Mouse (Mus musculus): ENCODE measurements around the gene Adh1. TPM values are rescaled to one million over a fixed set of nuclear protein-coding genes. Genes with fewer than 3 reads are reported as not detected.

Adh1 gene
- polyA plus RNA-seq, 1 experiment, result not detected

DNA sequence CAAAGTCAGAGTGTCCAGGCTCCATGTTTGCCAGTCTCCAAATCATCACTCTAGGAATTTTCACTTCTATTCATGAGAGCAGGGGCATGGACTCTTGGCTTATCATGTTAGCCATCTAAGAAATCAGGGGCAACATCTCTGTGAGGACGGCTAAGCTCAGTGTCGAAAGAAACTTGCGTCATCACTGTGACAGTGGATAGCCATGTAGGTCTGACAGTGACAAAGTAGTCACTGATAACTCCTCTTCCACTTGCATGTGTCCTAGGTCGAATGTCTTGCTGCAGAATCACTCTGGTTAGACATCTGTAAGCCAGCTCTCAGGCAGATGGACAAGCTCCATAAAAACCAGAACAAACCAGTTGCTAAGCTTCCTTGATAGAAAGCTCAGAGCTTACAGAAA lies 1.8 kb downstream of the Adh1 start:
- Histone ChIP-seq H3K36me3 (ENCODE audit: control insufficient read depth, insufficient read depth) (no peaks in the 10 kb centered on the region), H3K79me2 (ENCODE audit: control insufficient read depth, insufficient read depth) (no peaks in the 10 kb centered on the region), H3ac (ENCODE audit: control insufficient read depth, insufficient read length) (no peak overlapping the region), H3K4me2 (ENCODE audit: low read depth) (no peak overlapping the region), H3K27me3 (ENCODE audit: control insufficient read depth, insufficient read depth, insufficient read length) (no peaks in the 10 kb centered on the region), H3K4me3 (no peak overlapping the region)
- no peak for TF ChIP-seq TCF3 (IDR thresholded peaks at IDR 0.05; ENCODE audit: insufficient read length, low read depth)
- TF ChIP-seq MAX (IDR thresholded peaks at IDR 0.05; ENCODE audit: low read depth), result no peak
- TF ChIP-seq USF1 (IDR thresholded peaks at IDR 0.05; ENCODE audit: low read depth), result no peak
- no peak for TF ChIP-seq CEBPB (IDR thresholded peaks at IDR 0.05; ENCODE audit: insufficient read depth, poor library complexity, severe bottlenecking)
- no peak for TF ChIP-seq MYOD1 (IDR thresholded peaks at IDR 0.05; ENCODE audit: control insufficient read depth in 1 of 3, insufficient read length in 2 of 3, low read depth in 2 of 3)
- TF ChIP-seq MYOG (IDR thresholded peaks at IDR 0.05; ENCODE audit: control insufficient read depth in 1 of 3, insufficient read depth in 1 of 3, insufficient read length in 2 of 3, low read depth in 2 of 3), result no peak
- TF ChIP-seq REST (IDR thresholded peaks at IDR 0.05; ENCODE audit: insufficient read depth, insufficient read length), result no peak

- no peaks in the 10 kb centered on the region for H3K27me3 ChIP-seq (ENCODE audit: control insufficient read depth, insufficient read depth, insufficient read length)
- H3ac ChIP-seq (ENCODE audit: control insufficient read depth, insufficient read length), result no peak overlapping the region
- no peak overlapping the region for H3K4me3 ChIP-seq
- H3K4me2 ChIP-seq (ENCODE audit: low read depth), result no peak overlapping the region
- no peak for TF ChIP-seq SRF (IDR thresholded peaks at IDR 0.05; ENCODE audit: control insufficient read depth, insufficient read length, low read depth)
- no peak for TF ChIP-seq MYOG (IDR thresholded peaks at IDR 0.05; ENCODE audit: control insufficient read depth in 1 of 3, insufficient read depth in 1 of 3, insufficient read length in 2 of 3, low read depth in 2 of 3)
- TF ChIP-seq MYOD1 (IDR thresholded peaks at IDR 0.05; ENCODE audit: control insufficient read depth in 1 of 3, insufficient read length in 2 of 3, low read depth in 2 of 3), result no peak
- TF ChIP-seq MAX (IDR thresholded peaks at IDR 0.05; ENCODE audit: low read depth), result no peak
- no peak for TF ChIP-seq REST (IDR thresholded peaks at IDR 0.05; ENCODE audit: insufficient read depth, insufficient read length)
- TF ChIP-seq TCF12 (IDR thresholded peaks at IDR 0.05; ENCODE audit: insufficient read depth, poor library complexity, severe bottlenecking), result no peak
- no peaks in the 10 kb centered on the region for H3K36me3 ChIP-seq (ENCODE audit: control insufficient read depth, insufficient read depth)
- H3K79me2 ChIP-seq (ENCODE audit: control insufficient read depth, insufficient read depth), result no peaks in the 10 kb centered on the region
Observed at GRCm38 (mm10) chr3:138263154-138263930, 2.6 kb downstream of the Adh1 start.

DNA sequence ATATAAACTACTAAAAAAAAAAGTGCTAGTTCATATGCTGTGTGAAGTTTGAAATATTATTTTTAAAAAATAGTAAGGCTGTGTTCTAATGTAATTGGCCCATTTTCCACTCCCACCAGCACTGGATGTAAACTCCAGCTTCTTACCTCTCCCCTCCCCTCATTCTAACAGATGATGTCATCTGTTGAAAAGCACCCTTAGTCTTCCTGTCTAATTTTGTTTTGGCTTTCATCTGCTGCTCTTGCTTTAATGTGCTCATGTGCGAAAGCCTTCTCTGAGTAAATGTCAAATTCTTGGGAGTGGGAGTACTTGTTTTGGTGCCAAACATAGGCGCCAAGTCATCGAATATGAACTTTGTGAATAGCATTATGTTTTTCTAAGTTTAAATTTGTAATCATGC lies 3.9 kb downstream of the Adh1 start:
- H3K36me3 ChIP-seq (ENCODE audit: control insufficient read depth, insufficient read depth), result no peaks in the 10 kb centered on the region
- H3K79me2 ChIP-seq (ENCODE audit: control insufficient read depth, insufficient read depth), result no peaks in the 10 kb centered on the region
- TF ChIP-seq TCF12 (IDR thresholded peaks at IDR 0.05; ENCODE audit: insufficient read depth, poor library complexity, severe bottlenecking), result no peak
- TF ChIP-seq MAX (IDR thresholded peaks at IDR 0.05; ENCODE audit: low read depth), result no peak
- TF ChIP-seq POLR2A (IDR thresholded peaks at IDR 0.05; ENCODE audit: insufficient read length, low read depth), result no peak
- TF ChIP-seq TCF3 (IDR thresholded peaks at IDR 0.05; ENCODE audit: insufficient read length, low read depth), result no peak
- TF ChIP-seq USF1 (IDR thresholded peaks at IDR 0.05; ENCODE audit: low read depth), result no peak
- TF ChIP-seq MYOD1 (IDR thresholded peaks at IDR 0.05; ENCODE audit: control insufficient read depth in 1 of 3, insufficient read length in 2 of 3, low read depth in 2 of 3), result no peak
- TF ChIP-seq REST (IDR thresholded peaks at IDR 0.05; ENCODE audit: insufficient read depth, insufficient read length), result no peak
- TF ChIP-seq E2F4 (IDR thresholded peaks at IDR 0.05; ENCODE audit: insufficient read depth), result no peak
- H3ac ChIP-seq (ENCODE audit: control insufficient read depth, insufficient read length), result no peak overlapping the region
- no peak overlapping the region for H3K4me3 ChIP-seq
- H3K27me3 ChIP-seq (ENCODE audit: control insufficient read depth, insufficient read depth, insufficient read length), result no peaks in the 10 kb centered on the region
- H3K4me2 ChIP-seq (ENCODE audit: low read depth), result no peak overlapping the region

- H3K36me3 ChIP-seq (ENCODE audit: control insufficient read depth, insufficient read depth), result no peaks in the 10 kb centered on the region
Observed at GRCm38 (mm10) chr3:138270507-138270906, 9.7 kb downstream of the Adh1 start.

DNA sequence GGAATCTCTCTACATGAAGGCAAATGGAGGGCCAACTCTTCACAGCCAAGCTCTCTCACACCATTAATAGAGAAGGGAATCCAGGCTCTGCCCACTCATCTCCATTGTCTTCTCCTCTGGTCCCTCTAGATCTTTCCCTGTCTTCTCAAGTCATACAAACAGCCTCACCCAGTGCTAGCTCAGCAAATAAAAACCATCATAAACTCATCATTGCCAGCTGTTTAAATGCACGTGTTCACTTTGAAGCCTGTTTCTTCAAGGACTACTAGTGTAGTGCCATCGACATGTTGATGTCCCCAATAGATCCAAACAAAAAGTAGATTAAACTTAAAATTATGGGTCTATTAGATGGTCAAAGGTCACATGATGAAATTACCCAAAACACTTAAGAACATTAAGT lies 10.5 kb downstream of the Adh1 start:
- TF ChIP-seq POLR2AphosphoS2 (IDR thresholded peaks at IDR 0.05; ENCODE audit: insufficient read length, low read depth) (no peak), USF1 (IDR thresholded peaks at IDR 0.05; ENCODE audit: low read depth) (no peak), CEBPB (IDR thresholded peaks at IDR 0.05; ENCODE audit: insufficient read depth, poor library complexity, severe bottlenecking) (no peak), TCF3 (IDR thresholded peaks at IDR 0.05; ENCODE audit: insufficient read length, low read depth) (no peak), MYOG (IDR thresholded peaks at IDR 0.05; ENCODE audit: control insufficient read depth in 1 of 3, insufficient read depth in 1 of 3, insufficient read length in 2 of 3, low read depth in 2 of 3) (no peak), MAX (IDR thresholded peaks at IDR 0.05; ENCODE audit: low read depth) (no peak), REST (IDR thresholded peaks at IDR 0.05; ENCODE audit: insufficient read depth, insufficient read length) (no peak), MYOD1 (IDR thresholded peaks at IDR 0.05; ENCODE audit: control insufficient read depth in 1 of 3, insufficient read length in 2 of 3, low read depth in 2 of 3) (no peak), POLR2A (IDR thresholded peaks at IDR 0.05; ENCODE audit: insufficient read length, low read depth) (no peak), E2F4 (IDR thresholded peaks at IDR 0.05; ENCODE audit: insufficient read depth) (no peak), TCF12 (IDR thresholded peaks at IDR 0.05; ENCODE audit: insufficient read depth, poor library complexity, severe bottlenecking) (no peak), SRF (IDR thresholded peaks at IDR 0.05; ENCODE audit: control insufficient read depth, insufficient read length, low read depth) (no peak)
- Histone ChIP-seq H3K4me3 (no peak overlapping the region), H3K36me3 (ENCODE audit: control insufficient read depth, insufficient read depth) (no peaks in the 10 kb centered on the region)

More at GRCm38 (mm10) chr3:138270507-138270906, 9.7 kb downstream of the Adh1 start:
- Histone ChIP-seq H3K79me2 (ENCODE audit: control insufficient read depth, insufficient read depth) (no peaks in the 10 kb centered on the region), H3K4me3 (no peak overlapping the region), H3ac (ENCODE audit: control insufficient read depth, insufficient read length) (no peak overlapping the region), H3K4me2 (ENCODE audit: low read depth) (no peak overlapping the region), H3K27me3 (ENCODE audit: control insufficient read depth, insufficient read depth, insufficient read length) (peaks cover 4% of the 10 kb centered on the region)
- TF ChIP-seq CEBPB (IDR thresholded peaks at IDR 0.05; ENCODE audit: insufficient read depth, poor library complexity, severe bottlenecking) (no peak), MYOG (IDR thresholded peaks at IDR 0.05; ENCODE audit: control insufficient read depth in 1 of 3, insufficient read depth in 1 of 3, insufficient read length in 2 of 3, low read depth in 2 of 3) (no peak), TCF3 (IDR thresholded peaks at IDR 0.05; ENCODE audit: insufficient read length, low read depth) (no peak), POLR2AphosphoS2 (IDR thresholded peaks at IDR 0.05; ENCODE audit: insufficient read length, low read depth) (no peak), USF1 (IDR thresholded peaks at IDR 0.05; ENCODE audit: low read depth) (no peak), TCF12 (IDR thresholded peaks at IDR 0.05; ENCODE audit: insufficient read depth, poor library complexity, severe bottlenecking) (no peak), REST (IDR thresholded peaks at IDR 0.05; ENCODE audit: insufficient read depth, insufficient read length) (no peak), MYOD1 (IDR thresholded peaks at IDR 0.05; ENCODE audit: control insufficient read depth in 1 of 3, insufficient read length in 2 of 3, low read depth in 2 of 3) (no peak), MAX (IDR thresholded peaks at IDR 0.05; ENCODE audit: low read depth) (no peak), SRF (IDR thresholded peaks at IDR 0.05; ENCODE audit: control insufficient read depth, insufficient read length, low read depth) (no peak)

More for the DNA sequence above, 10.5 kb downstream of the Adh1 start:
- no peaks in the 10 kb centered on the region for H3K79me2 ChIP-seq (ENCODE audit: control insufficient read depth, insufficient read depth)
- H3K27me3 ChIP-seq (ENCODE audit: control insufficient read depth, insufficient read depth, insufficient read length), result peaks cover 4% of the 10 kb centered on the region
- no peak overlapping the region for H3K4me2 ChIP-seq (ENCODE audit: low read depth)
- no peak overlapping the region for H3ac ChIP-seq (ENCODE audit: control insufficient read depth, insufficient read length)

All from myocyte (in vitro differentiated cells).